Mouse (Mus musculus) hematopoietic stem cell, adult 5-6 weeks (primary cell): ENCODE results near the gene Etv6. TPM values are rescaled to one million over a fixed set of nuclear protein-coding genes. Genes with fewer than 3 reads are reported as not detected.

Source experiments
- ATAC-seq, 2 experiments: fragments of 125-278 bp in 1 of 2; replicated peaks in 1 of 2; 2 replicates each; pipeline ENCODE4 v1.8.0; 2016 to 2017; ENCODE audit warnings: inconsistent platforms in 2 of 2, mild to moderate bottlenecking in 2 of 2, moderate number of reproducible peaks in 2 of 2, low read depth in 1 of 2, moderate TSS enrichment in 1 of 2; ENCODE audit not compliant: low FRiP score in 2 of 2, poor library complexity in 2 of 2, severe bottlenecking in 2 of 2, insufficient read depth in 1 of 2, low TSS enrichment in 1 of 2
- total RNA-seq: library from RNA; stranded (forward); fragments of 172-1452, 232-1000 nt; gene quantifications from 2 replicates; pipeline ENCODE4 v1.2.3, GENCODE M21; 2017

Gene Etv6
- total RNA-seq, 1 experiment from 2014 or later = 139 TPM

DNA sequence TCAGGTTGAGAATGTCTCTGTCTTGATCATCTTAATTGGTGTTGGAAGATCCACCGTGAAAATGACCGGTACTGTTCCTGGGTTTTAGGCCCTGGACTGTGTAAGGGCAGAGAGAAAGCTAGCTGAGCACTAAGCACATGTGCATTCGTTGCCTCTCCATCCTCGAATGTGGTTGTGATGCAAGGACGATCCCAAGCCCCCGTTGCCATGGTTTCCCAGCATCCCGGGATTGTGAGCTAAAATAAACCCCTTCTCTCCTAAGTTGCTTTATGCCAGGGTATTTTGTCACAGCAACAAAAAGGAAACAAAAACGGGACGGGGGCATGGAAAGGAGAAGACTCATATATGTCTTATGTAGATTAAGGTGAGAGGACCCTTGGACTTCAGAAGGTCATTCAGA, 24.5 kb downstream of the Etv6 start:
- ATAC-seq = no peak

DNA sequence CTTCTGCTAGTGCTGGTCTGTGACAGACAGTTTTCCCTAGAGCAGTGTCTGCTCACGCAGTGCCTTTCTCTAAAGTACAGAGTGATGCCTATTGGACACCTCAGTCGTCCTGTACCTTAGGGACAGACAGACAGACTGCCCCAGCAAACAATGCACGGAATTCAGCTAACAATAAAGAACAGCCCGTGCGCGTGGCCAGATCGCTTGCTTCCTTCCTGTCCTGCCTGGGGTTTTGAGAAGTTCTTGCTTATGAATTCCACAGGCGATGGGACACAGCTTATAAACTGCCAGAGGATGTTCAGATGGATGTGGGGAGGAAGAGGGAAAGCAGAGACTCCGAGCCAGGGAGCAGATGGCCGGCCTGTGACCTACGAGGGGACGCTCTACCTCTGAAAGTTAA, 25.3 kb downstream of the Etv6 start:
- ATAC-seq = no peak

DNA sequence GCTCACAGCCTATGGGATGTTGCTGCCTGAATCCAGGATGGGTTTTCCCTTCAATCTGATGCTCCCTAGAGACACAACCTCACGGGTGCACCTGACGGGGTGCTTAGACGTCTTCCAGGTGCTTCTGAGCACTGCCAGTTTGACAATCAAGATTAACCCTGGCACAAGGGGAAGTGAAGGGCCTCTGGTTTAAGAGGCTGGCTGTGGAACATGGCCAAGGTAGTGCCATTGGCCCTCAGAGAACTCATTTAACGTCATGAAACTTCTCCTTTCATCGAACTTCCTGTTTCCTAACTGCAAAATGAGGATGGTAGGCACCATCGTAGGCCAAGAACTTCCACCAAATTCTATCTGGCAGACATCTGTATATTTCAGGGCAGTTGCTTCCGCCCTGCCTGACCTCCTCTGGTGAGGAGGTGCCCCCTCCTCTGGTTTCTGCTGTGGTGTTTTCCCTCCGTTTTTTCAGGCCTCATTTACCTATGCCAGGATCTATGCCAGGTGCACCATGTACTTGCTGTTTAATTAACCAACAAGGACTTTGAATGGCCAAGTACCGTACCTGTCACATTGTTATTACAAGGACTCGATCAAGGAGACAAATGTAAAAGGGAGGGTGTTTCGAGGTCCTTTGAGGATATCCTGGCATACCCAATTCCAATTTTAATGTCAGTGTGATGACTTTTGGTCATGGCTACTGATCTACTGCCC, 29.7 kb downstream of the Etv6 start:
- ATAC-seq = peak; percentile 90 to 92

DNA sequence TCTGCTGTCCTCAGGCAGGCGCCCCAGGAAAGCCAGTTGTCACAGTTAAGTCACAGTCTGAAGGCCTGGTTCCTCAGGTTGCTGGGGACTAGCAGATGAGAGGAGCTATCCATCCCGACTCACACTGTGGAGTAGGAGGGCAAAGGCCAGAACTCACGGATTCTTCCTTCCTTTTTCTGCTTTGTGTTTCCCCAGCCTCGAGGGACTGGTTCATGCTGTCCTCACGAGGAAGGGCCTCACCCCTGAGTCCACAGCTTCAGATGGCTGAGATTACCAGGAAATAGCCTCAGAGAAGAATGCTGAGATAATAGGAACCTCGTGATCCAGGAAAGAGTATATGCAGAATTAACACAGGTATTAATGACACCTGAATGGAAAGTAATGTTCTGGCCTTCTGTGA, 30.6 kb downstream of the Etv6 start:
- no peak for ATAC-seq

DNA sequence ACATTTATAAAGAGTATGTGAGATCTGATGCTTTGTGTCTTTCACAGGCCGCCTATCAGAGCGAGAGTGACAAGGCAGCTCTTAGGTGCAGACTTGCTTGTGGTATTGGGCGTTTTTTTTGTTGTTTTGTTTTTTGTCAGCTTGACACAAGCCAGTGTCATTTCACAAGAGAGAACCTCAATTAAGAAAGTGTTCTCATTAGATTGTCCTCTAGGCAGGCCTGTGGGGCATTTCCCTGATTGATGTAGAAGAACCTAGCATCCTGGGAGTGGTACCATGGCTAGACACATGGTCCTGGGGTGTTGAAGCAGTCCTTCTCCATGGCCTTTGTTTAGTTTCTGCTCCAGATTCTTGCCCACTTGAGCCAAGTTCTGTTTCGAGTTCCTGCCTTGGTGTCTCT, 31.5 kb downstream of the Etv6 start:
- no peak for ATAC-seq

DNA sequence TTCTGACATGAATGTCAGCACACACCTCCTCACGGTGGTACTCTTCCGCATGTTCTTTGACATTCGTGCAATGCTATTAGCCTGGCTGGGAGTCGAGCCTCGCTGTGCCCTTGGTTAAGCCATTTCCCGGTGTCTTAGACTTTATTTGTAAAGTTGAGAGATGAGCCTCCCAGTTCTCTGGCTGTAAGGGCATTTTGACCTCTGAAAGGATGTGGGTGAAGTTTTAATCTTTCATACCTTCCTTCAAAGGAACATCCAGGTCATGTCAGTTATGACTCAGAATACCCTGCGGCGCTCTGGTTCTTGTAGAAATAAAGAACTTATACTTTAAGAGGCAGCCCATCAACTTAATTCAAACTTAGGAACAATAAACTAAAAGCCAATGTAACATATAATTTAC, 32.0 kb downstream of the Etv6 start:
- no peak for ATAC-seq

DNA sequence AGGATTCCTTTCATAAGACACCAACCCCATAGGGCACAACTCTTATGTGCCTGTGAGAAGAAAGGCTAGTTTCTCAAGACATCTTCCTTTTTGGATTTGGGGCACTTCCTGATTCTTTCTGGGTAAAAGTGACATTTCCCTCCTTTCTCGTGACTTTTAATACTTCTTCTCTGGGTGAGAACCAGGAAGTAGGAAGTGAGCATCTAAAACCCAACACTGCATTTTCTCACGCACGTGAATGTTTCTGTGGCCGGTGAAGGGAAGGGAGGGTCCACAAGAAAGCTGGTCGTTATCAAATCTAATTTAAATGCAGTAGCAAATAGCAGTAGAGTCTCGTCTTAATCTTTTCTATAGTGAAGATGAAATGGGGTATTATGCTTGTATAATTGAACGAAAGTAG, 36.9 kb downstream of the Etv6 start:
- ATAC-seq = peak; percentile 17 to 21; a peak in 2 of 4 replicates

DNA sequence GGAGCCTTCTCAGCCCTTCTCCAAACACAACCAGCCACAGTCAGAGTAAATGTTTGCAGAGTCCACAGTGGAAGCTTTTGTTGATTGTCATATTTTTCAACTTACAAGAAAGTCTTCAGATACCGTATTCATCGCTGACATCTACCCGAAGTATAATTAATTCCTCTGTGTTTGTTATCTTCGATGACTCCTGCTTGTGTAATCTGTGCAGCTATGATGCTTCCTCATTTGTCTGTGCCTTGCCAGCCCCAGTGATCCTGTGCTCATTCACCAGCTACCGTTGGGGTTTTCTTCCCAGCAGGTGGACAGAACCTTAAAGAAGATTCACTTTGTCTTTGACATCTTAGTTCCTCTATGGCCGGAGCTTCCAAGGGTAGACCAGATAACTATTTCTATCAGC, 37.4 kb downstream of the Etv6 start:
- ATAC-seq = peak in 1 of 2 experiments; percentile 62; a peak in 2 of 4 replicates

DNA sequence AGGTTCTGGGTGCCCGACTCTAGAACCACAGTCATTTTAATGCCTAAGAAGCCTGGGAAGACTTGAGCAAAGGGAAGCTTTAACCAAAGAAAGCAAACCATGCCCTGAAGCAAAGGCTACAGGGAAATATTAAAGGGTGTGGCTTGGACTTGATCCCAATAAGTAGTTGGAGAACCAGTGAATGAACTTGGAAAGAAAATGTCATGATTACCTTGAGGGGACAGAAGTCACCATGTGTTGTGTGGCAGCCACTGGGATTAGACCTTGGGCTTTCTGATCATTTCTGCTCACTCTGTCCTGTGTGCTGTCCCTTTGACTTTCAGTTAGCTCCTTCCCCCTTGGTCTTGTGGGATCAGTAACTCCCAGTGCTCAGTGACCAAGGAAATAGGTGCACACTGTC, 38.9 kb downstream of the Etv6 start:
- no peak for ATAC-seq

DNA sequence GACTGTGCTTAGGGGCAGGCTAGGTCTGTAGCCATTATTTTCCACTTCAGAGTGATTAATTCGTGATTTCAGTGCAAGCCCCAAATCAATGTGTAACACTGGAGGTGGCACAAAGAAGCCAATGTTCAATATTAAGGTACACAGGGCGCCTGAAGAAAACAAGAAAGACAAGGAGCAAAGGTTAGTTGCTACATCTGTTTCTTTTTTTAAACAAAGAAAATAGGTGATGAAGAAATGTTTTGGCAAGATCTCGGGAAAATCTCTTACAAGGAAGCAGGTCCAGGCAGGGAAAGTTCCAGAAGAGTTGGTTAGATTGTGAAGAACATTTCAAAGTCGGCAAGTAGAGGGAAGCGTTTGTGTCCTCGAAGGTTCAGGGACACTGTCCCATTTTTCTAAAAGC, 39.5 kb downstream of the Etv6 start:
- ATAC-seq = no peak

DNA sequence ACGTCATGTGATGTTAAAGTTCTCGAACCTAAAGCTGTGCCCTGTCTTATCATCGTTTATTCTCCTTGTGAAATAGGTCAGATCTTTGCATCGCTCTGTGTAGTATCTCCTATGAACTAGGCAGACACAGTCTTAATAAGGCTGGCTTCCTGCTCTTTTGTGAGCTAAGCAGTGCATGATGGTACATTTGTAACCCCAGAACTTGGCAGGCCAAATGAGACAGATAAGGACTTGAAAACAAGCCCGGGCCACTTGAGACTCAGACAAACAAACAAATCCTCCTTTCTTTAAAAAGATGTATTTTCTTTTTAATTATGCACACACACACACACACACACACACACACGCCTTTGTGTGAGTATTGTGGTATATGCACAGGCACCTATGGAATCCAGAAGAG, 42.5 kb downstream of the Etv6 start:
- ATAC-seq = no peak

DNA sequence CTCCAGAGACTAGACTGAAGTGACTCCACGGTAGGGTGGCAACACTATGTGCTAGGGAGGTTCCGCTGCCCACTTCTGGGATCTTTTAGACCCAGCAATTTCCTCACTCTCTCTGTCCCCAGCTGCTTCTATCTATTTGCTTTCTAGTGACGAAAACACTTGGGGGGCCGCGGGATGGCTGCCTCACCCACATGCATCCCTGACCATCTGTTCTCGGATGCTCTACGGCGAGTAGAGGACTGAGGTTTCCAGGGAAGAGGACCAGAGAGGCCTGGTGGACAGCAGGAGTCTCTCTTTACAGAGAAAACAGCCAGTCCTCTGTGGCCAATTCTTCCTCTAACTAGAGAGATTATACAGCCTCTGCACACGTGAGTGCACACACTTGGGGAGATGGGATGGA, 43.6 kb downstream of the Etv6 start:
- no peak for ATAC-seq

DNA sequence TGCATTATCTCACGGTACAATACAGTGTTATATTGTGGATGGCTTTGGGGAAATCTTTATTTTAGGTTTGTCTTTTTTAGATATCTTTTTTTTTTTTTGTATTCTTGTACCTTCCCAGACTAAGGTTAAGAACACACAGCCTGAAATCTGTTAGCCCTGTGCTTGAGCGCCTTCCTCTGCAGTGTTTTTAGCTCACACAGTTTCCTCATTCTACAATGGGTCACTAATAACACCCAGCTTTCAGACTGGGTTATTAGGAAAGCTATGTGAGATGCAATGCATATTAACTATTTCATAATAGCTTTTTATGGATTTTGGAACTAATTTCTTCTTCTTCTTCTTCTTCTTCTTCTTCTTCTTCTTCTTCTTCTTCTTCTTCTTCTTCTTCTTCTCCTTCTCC, 44.1 kb downstream of the Etv6 start:
- no peak for ATAC-seq

DNA sequence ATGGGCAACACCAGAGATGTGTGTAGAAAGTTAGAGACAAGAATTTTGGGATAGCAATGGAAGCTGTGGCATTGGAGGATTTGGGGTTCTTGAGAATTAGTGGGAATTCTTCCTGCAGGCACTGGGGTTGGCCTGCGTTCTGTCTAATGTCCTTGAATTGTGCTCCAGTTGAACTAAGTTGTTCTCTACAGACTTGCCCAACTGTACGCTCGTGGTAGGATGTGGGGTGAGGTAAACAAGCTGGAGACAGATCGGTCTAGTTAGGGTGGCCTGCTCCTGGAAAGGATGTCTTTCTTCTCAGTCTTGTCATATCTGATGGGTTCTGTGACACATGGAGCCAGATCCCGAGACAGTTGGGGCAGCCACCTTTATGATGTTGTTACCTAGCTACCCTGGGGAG, 45.4 kb downstream of the Etv6 start:
- no peak for ATAC-seq

DNA sequence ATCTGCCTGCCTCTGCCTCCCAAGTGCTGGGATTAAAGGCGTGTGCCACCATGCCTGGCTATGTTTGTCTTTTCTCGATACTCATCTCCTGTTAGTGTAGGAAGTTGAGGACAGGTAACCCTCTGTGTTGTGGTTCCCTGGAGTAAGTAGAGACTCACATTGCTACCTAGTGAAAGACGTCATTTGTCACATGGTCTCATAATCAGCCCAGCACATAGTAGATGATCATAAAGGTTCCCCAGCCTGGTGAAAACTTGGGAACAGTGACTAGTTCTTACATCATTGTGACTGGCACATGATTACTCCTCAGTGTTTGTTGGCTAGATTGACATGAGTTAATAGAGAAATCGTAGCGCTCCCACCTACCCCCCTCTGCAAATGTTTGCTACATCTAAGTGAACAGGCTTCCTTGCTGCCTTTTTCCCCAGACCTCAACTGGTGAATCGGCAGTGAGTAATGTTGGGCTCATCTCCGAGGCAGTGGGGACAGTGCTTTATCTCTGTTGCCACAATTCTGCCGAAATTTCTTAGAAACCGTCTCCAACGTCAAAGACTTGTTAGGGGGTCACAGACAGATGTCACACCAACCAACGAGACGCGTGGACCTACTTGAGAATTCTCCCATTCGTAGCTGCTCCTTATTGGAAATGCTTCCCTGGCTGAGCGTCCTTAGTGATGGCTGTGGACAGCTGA, 46.9 kb downstream of the Etv6 start:
- no peak for ATAC-seq

DNA sequence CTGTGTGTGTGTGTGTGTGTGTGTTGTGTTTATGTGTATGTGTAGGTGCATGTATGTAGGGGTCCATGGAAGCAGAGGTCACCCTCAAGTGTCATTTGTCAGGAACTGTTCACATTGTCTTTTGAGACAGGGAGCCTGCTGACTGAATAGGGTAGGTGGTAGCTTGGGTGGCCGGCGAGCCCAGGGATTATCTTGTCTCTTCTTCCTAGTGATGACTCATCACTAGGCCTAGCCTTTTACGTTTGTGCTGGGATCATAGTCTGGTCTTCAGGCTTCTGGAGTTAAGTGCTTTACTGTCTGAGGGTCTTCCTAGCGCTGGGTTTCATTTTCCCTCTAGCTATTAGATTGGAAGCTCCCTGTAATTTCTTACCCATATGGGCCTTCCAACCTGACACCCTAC, 47.9 kb downstream of the Etv6 start:
- no peak for ATAC-seq

DNA sequence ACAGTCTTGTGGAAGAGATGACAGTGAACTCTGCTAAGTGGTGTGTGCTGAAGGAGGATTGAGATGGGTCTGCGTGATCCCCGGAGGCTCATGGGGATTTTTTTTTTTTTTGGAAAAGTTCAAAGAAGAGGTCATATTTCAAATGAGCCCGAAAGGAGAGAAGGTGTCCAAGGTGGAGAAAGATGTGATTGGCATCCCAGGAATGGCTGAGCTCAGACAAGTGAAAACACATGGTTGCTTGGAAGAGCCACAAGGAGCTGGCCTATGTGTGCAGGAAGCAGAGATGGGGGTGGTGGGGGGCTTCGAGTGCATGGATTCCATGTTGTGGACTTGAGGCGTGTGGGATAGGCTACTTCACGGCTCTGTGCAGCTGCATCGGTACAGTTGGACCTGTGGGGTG, 50.9 kb downstream of the Etv6 start:
- no peak for ATAC-seq

DNA sequence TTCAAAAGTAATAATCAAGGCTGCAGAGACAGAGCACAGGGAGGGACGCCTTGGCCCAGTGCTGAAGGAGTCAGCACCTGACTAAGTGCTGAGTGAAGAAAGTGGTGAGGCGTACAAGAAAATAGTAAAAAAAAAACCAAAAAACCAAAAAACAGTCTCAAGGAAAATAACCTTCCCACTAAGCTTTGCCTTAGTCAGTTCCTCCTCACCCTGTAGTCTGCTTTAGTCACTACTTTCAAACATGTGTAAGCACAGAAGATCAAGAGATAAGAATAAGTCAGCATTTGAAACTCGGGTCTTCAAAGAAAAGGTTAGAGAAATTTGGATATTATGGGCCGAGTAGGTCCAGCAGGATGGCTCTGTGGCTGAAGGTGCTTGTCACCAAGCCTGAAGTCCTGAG, 52.2 kb downstream of the Etv6 start:
- no peak for ATAC-seq
